Mouse (Mus musculus) adrenal gland, adult 18-20 months (tissue): ENCODE measurements at regions not wholly inside any gene's neighbourhood (a gene's known extent, or its start where the extent isn't known, plus 50 kb on each side); places are given as distances from the start of the nearest gene placed in this dataset.
A peak's percentile ranks its signal among the peaks of the same experiment; 100 is the strongest.
"Not testable (repeated sequence)": the region's sequence is repeated elsewhere in the genome, so short reads cannot be mapped to it uniquely, and the experiment has no call there.

Source experiments
- DNase-seq, 2 experiments: peaks; one replicate each; pipeline ENCODE4 v3.0.0; 2021 to 2022; ENCODE audit warnings: low spot score in 2 of 2

GRCm38 (mm10) chr1:112785135-112785681 lies 920.5 kb upstream of the Dsel start:
- DNase-seq, result no peak

- DNase-seq, result no peak
Measured at GRCm38 (mm10) chr1:112779801-112780200, 915.1 kb upstream of the Dsel start.

GRCm38 (mm10) chr1:112778551-112778950 lies 913.8 kb upstream of the Dsel start:
- DNase-seq, result no peak

- DNase-seq, result not testable (repeated sequence)
Measured at GRCm38 (mm10) chr1:112750643-112751042, 885.9 kb upstream of the Dsel start.

GRCm38 (mm10) chr1:112748497-112748896 lies 883.8 kb upstream of the Dsel start:
- peak; percentile 8 to 28 for DNase-seq

- no peak for DNase-seq
Measured at GRCm38 (mm10) chr1:112703939-112704338, 839.2 kb upstream of the Dsel start.

- DNase-seq, result no peak
Measured at GRCm38 (mm10) chr1:112658960-112659359, 794.2 kb upstream of the Dsel start.

- no peak for DNase-seq
Measured at GRCm38 (mm10) chr1:112638342-112638741, 773.6 kb upstream of the Dsel start.
